Mouse (Mus musculus): Measurements from ENCODE around the gene Mrpl44.

- TF ChIP-seq CTCF (IDR thresholded peaks at IDR 0.05; ENCODE audit: low read depth, low read length), result no peak
- TF ChIP-seq GATA1 (IDR thresholded peaks at IDR 0.05; ENCODE audit: borderline replicate concordance, low read length), result no peak
Observed at GRCm38 (mm10) chr1:79822806-79823525, 47.1 kb downstream of the Mrpl44 start.

Data from G1E (cell line).